29 mouse cellular contexts compared by ENCODE assay signal in the genomic region with DNA sequence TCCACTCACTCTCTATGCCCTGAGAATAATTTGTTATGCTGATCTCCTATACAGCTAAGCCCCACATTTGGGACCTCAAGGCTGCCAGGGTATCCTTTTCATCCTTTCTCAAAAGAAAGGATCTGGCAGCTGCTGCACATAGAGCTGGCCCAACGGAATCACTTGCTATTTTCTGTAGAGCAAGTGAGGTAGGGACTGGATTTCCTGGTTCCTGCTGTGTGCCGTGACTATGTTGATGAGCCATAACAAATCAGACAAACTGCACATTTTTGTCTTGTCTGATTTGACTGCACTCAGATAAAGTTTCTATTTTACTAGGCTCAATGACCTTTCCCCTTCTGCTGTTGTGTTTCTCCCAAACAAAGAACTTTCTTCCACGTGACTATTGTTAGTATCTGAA. TPM values are rescaled to one million over a fixed set of nuclear protein-coding genes. Genes with fewer than 3 reads are reported as not detected.
DNase-seq lines count a peak whose midpoint lies in the region; ATAC-seq lines count a peak whose summit lies in the region.
"Had no signal": no experiment of that assay in that cellular context is flagged by ENCODE, and none has a peak within 500 bp of the region (broad histone marks: within the 10 kb centered on the region; RNA-seq: fewer than 3 reads in every experiment).

No protein-coding gene starts in this region.

- no peak overlapping the region for H3K27ac ChIP-seq in embryonic facial prominence, embryonic 14.5 days (replicated peaks; ENCODE audit: low read depth, low read length)
- no peak overlapping the region for H3K27ac ChIP-seq in embryonic facial prominence, embryonic 10.5 days (replicated peaks)
- H3K27ac ChIP-seq in midbrain, embryonic 10.5 days (replicated peaks) = no peak overlapping the region
- H3K27ac ChIP-seq in midbrain, embryonic 15.5 days = no peak overlapping the region
- H3K27ac ChIP-seq in neural tube, embryonic 12.5 days = no peak overlapping the region
- H3K27ac ChIP-seq: embryonic facial prominence, embryonic 15.5 days; forebrain, embryonic 13.5 days; heart, embryonic 10.5 days; heart, embryonic 15.5 days; hindbrain, embryonic 15.5 days; intestine, embryonic 15.5 days; liver, embryonic 14.5 days had no signal

- H3K4me1 ChIP-seq in embryonic facial prominence, embryonic 14.5 days (ENCODE audit: control insufficient read depth, insufficient read depth, low read length) = no peaks in the 10 kb centered on the region
- H3K4me1 ChIP-seq in embryonic facial prominence, embryonic 10.5 days = no peaks in the 10 kb centered on the region
- peaks cover 8% of the 10 kb centered on the region; the same call in 1 of the 2 replicates for H3K4me1 ChIP-seq in midbrain, embryonic 10.5 days
- H3K4me1 ChIP-seq in midbrain, embryonic 15.5 days = no peaks in the 10 kb centered on the region
- no peaks in the 10 kb centered on the region for H3K4me1 ChIP-seq in neural tube, embryonic 12.5 days
- H3K4me1 ChIP-seq: embryonic facial prominence, embryonic 15.5 days; forebrain, embryonic 13.5 days; heart, embryonic 10.5 days; heart, embryonic 15.5 days; hindbrain, embryonic 15.5 days; intestine, embryonic 15.5 days had no signal

- H3K4me2 ChIP-seq in embryonic facial prominence, embryonic 14.5 days (ENCODE audit: low read depth, low read length) = no peak overlapping the region
- no peak overlapping the region for H3K4me2 ChIP-seq in midbrain, embryonic 15.5 days
- H3K4me2 ChIP-seq in neural tube, embryonic 12.5 days (replicated peaks) = no peak overlapping the region
- H3K4me2 ChIP-seq: embryonic facial prominence, embryonic 15.5 days; forebrain, embryonic 13.5 days; heart, embryonic 15.5 days; hindbrain, embryonic 15.5 days; intestine, embryonic 15.5 days had no signal

- H3K9ac ChIP-seq in embryonic facial prominence, embryonic 14.5 days (ENCODE audit: low read depth, low read length) = no peak overlapping the region
- no peak overlapping the region for H3K9ac ChIP-seq in midbrain, embryonic 15.5 days
- H3K9ac ChIP-seq in neural tube, embryonic 12.5 days = no peak overlapping the region
- H3K9ac ChIP-seq: embryonic facial prominence, embryonic 15.5 days; forebrain, embryonic 13.5 days; heart, embryonic 15.5 days; hindbrain, embryonic 15.5 days; intestine, embryonic 15.5 days; liver, embryonic 14.5 days had no signal

- no peaks in the 10 kb centered on the region for H3K36me3 ChIP-seq in embryonic facial prominence, embryonic 14.5 days (ENCODE audit: control insufficient read depth, insufficient read depth, low read length)
- no peaks in the 10 kb centered on the region for H3K36me3 ChIP-seq in embryonic facial prominence, embryonic 10.5 days (replicated peaks)
- H3K36me3 ChIP-seq in midbrain, embryonic 10.5 days = no peaks in the 10 kb centered on the region
- H3K36me3 ChIP-seq in midbrain, embryonic 15.5 days (replicated peaks) = no peaks in the 10 kb centered on the region
- no peaks in the 10 kb centered on the region for H3K36me3 ChIP-seq in neural tube, embryonic 12.5 days
- H3K36me3 ChIP-seq: embryonic facial prominence, embryonic 15.5 days; G1E; heart, embryonic 10.5 days; heart, embryonic 15.5 days; hindbrain, embryonic 15.5 days; intestine, embryonic 15.5 days had no signal

- no peak overlapping the region for H3K4me3 ChIP-seq in embryonic facial prominence, embryonic 14.5 days (ENCODE audit: low read depth, low read length)
- H3K4me3 ChIP-seq in embryonic facial prominence, embryonic 10.5 days = no peak overlapping the region
- H3K4me3 ChIP-seq in midbrain, embryonic 10.5 days = no peak overlapping the region
- H3K4me3 ChIP-seq in midbrain, embryonic 15.5 days = no peak overlapping the region
- H3K4me3 ChIP-seq in neural tube, embryonic 12.5 days = no peak overlapping the region
- H3K4me3 ChIP-seq: embryonic facial prominence, embryonic 15.5 days; forebrain, embryonic 13.5 days; heart, embryonic 10.5 days; heart, embryonic 15.5 days; hindbrain, embryonic 15.5 days; intestine, embryonic 15.5 days had no signal

- peak; percentile 57; the same call in 1 of the 2 replicates for ATAC-seq in embryonic facial prominence, embryonic 14.5 days (ENCODE audit: low read depth)
- ATAC-seq in midbrain, embryonic 15.5 days (replicated peaks) = no peak
- peak; percentile 53; the same call in 1 of the 2 replicates for ATAC-seq in neural tube, embryonic 12.5 days (ENCODE audit: low FRiP score, low read depth)
- ATAC-seq: forebrain, embryonic 13.5 days; intestine, embryonic 15.5 days; Patski had no signal

- H3K27me3 ChIP-seq in embryonic facial prominence, embryonic 14.5 days (replicated peaks; ENCODE audit: control insufficient read depth, insufficient read depth, low read length) = no peaks in the 10 kb centered on the region
- H3K27me3 ChIP-seq in embryonic facial prominence, embryonic 10.5 days (replicated peaks; ENCODE audit: low read depth, poor library complexity, severe bottlenecking) = peaks cover 6% of the 10 kb centered on the region; the same call in 1 of the 2 replicates
- peaks cover 33% of the 10 kb centered on the region for H3K27me3 ChIP-seq in midbrain, embryonic 10.5 days (ENCODE audit: low read depth, poor library complexity, severe bottlenecking)
- H3K27me3 ChIP-seq in midbrain, embryonic 15.5 days (replicated peaks) = no peaks in the 10 kb centered on the region
- H3K27me3 ChIP-seq in neural tube, embryonic 12.5 days (replicated peaks) = 0 out of 2 replicates have a peak, but pooled peaks cover 2% of the 10 kb centered on the region
- H3K27me3 ChIP-seq: embryonic facial prominence, embryonic 15.5 days; forebrain, embryonic 13.5 days; heart, embryonic 15.5 days; hindbrain, embryonic 15.5 days; intestine, embryonic 15.5 days had no signal

- no peaks in the 10 kb centered on the region for H3K9me3 ChIP-seq in embryonic facial prominence, embryonic 14.5 days (ENCODE audit: control insufficient read depth, low read length)
- no peaks in the 10 kb centered on the region for H3K9me3 ChIP-seq in embryonic facial prominence, embryonic 10.5 days
- no peaks in the 10 kb centered on the region for H3K9me3 ChIP-seq in midbrain, embryonic 10.5 days (replicated peaks)
- no peaks in the 10 kb centered on the region for H3K9me3 ChIP-seq in midbrain, embryonic 15.5 days
- no peaks in the 10 kb centered on the region for H3K9me3 ChIP-seq in neural tube, embryonic 12.5 days
- H3K9me3 ChIP-seq: embryonic facial prominence, embryonic 15.5 days; forebrain, embryonic 13.5 days; G1E; heart, embryonic 10.5 days; heart, embryonic 15.5 days; hindbrain, embryonic 15.5 days; intestine, embryonic 15.5 days had no signal

- peak; percentile 58 for DNase-seq in embryonic facial prominence, embryonic 14.5 days (ENCODE audit: low spot score)
- no peak for DNase-seq in embryonic facial prominence, embryonic 10.5 days (ENCODE audit: low spot score)
- peak; percentile 33 for DNase-seq in midbrain, embryonic 10.5 days (ENCODE audit: low spot score)
- no peak for DNase-seq in neural tube, embryonic 10.5 days (ENCODE audit: extremely low spot score, low spot score)
- DNase-seq in retina, postnatal 1 day = peak; percentile 28
- no peak for DNase-seq in left cerebral cortex, adult 8-10 months (ENCODE audit: low spot score in 2 of 2)
- DNase-seq: adrenal gland, postnatal 25 days; cerebellum, adult 2 months; cerebellum, postnatal 14 days; gastrocnemius, postnatal 25 days; heart, adult 11 months; kidney, adult 2 months; kidney, postnatal 36 days; liver; lung, adult 2 months; lung, postnatal 14 days; thymus, adult 2 months; thymus, postnatal 36 days had no signal

- WGBS in embryonic facial prominence, embryonic 14.5 days = 39% methylated on average over 3 of the region's 3 CpGs
- WGBS in embryonic facial prominence, embryonic 10.5 days = 41% methylated on average over 3 of the region's 3 CpGs
- 36% methylated on average over 3 of the region's 3 CpGs for whole genome bisulfite sequencing in midbrain, embryonic 10.5 days
- 26% methylated on average over 3 of the region's 3 CpGs for WGBS in midbrain, embryonic 15.5 days
- 19% methylated on average over 3 of the region's 3 CpGs for WGBS in neural tube, embryonic 12.5 days

RNA-seq across cellular contexts. Expression of gene Itm2a, which starts 14.2 kb away (rescaled TPM):
- 2,138 and 2,216 TPM in 2 replicates for polyA plus RNA-seq in embryonic facial prominence, embryonic 14.5 days (2014; fragmentation: Nextera tagmentation; extraction: Ambion mirVana)
- polyA plus RNA-seq in embryonic facial prominence, embryonic 10.5 days (2016; fragmentation: Nextera tagmentation; extraction: Ambion mirVana) = 131 and 176 TPM in 2 replicates
- polyA plus RNA-seq in midbrain, embryonic 10.5 days (2016; fragmentation: Nextera tagmentation; extraction: Ambion mirVana) = 86.5 and 106 TPM in 2 replicates
- 130 and 136 TPM in 2 replicates for polyA plus RNA-seq in midbrain, embryonic 15.5 days (2015; fragmentation: Nextera tagmentation; extraction: Ambion mirVana)
- 187 and 196 TPM in 2 replicates for polyA plus RNA-seq in neural tube, embryonic 12.5 days (2016; fragmentation: Nextera tagmentation; extraction: Ambion mirVana)
- total RNA-seq in left cerebral cortex, adult 8-10 months (2022) = 10 to 100 TPM; 35.7 to 58.0 (median 49.8) TPM

Comparison
In these comparisons a context has a peak if more than half of its experiments do, and no peak if none do; other contexts are left out.
1. DNase-seq: peak in embryonic facial prominence, embryonic 14.5 days (single experiment), midbrain, embryonic 10.5 days (single experiment) and retina, postnatal 1 day (single experiment); none in embryonic facial prominence, embryonic 10.5 days (single experiment), neural tube, embryonic 10.5 days (single experiment) and left cerebral cortex, adult 8-10 months (0 of 2).
2. RNA of gene Itm2a, which starts 14.2 kb away (polyA plus RNA-seq): 2,138 to 2,216 TPM in embryonic facial prominence, embryonic 14.5 days; 187 to 196 TPM in neural tube, embryonic 12.5 days, 131 to 176 TPM in embryonic facial prominence, embryonic 10.5 days, 130 to 136 TPM in midbrain, embryonic 15.5 days and 86.5 to 106 TPM in midbrain, embryonic 10.5 days; every median in the first group is over 10 times any median in the second.